Mouse (Mus musculus): ENCODE measurements around the gene Pkp2. TPM values are rescaled to one million over a fixed set of nuclear protein-coding genes. Genes with fewer than 3 reads are reported as not detected.
A peak's percentile ranks its signal among the peaks of the same experiment; 100 is the strongest.
"Not testable (repeated sequence)": the region's sequence is repeated elsewhere in the genome, so short reads cannot be mapped to it uniquely, and the experiment has no call there.

Pkp2 gene
- total RNA-seq (2014; fragmentation: Nextera tagmentation) (1.2 TPM in 1 of 2 replicates, not detected in the other), total RNA-seq (2017) (1.1 TPM in 1 of 2 replicates, not detected in the other)

DNA sequence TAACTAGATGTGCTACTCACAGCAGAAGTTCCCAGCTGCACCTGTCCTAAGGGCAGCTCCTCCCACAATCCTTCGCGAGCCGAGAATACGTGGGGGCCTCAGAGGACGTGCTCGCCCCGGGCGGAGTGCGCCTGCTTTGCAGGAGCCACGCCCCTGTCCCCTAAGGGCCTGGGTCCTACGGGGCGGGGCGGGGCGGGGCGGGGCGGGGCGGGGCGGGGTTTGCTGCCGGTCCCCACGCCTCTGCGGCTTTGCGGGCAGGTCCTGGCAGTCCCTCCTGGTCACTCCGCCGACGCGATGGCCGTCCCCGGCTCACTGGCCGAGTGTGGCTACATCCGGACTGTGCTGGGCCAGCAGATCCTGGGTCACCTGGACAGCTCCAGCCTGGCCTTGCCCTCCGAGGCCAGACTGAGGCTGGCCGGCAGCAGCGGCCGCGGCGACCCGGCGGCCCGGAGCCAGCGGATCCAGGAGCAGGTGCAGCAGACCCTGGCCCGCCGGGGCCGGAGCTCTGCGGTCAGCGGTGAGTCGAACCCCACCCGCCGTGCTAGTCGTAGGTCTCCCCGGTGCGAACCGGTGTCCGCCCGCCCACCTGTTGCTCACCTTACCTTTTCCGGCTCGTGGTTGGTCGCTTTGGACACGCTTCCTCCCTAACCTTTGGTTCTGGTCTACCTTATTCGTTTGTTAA lies at the start of gene Pkp2:
Pkp2 (plus strand) TSS at position 240 of the 682 bp plus-strand sequence.
- peak; percentile 90 for ATAC-seq (replicated peaks; ENCODE audit: low FRiP score, low TSS enrichment, poor library complexity, severe bottlenecking)

DNA sequence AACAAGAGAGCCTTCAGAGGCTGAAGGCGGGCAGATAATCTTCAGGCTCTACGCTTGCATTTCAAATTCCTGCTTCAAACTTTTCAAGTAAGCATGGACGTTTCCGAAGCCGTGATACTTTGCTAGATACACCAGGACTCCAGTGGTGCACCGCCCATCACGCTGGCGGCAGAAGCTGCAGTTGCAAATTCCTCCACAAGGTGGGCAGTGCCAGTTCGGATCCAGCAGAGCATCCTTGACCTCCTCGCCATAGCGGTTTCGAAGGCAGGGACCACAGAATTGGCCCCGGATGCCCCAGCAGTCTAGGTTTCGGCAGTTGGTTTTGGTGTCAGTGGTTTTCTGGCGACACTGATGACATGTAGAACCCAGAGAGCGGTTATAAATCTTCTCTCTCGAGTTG lies 15.7 kb upstream of the Pkp2 start:
- ATAC-seq (replicated peaks; ENCODE audit: low FRiP score, low TSS enrichment, poor library complexity, severe bottlenecking), result peak; percentile 55; the same call in 1 of the 2 replicates

DNA sequence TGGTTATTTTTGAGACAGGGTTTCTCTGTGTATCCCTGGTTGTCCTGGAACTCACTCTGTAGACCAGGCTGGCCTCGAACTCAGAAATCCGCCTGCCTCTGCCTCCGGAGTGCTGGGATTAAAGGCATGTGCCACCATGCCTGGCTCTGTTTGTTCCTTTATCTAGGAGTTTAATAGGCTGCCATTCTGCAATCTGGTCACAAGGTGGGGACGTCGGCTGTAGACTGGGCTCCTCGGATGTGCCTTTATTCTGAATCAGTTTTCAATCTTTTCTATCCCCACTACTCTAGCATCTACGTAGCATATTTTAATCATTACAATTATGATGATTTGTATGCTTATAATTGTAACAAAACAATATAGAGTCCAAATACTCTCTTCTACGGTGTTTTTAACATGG lies 11.1 kb upstream of the Pkp2 start:
- peak; percentile 96 for ATAC-seq (replicated peaks; ENCODE audit: low FRiP score, low TSS enrichment, poor library complexity, severe bottlenecking)

DNA sequence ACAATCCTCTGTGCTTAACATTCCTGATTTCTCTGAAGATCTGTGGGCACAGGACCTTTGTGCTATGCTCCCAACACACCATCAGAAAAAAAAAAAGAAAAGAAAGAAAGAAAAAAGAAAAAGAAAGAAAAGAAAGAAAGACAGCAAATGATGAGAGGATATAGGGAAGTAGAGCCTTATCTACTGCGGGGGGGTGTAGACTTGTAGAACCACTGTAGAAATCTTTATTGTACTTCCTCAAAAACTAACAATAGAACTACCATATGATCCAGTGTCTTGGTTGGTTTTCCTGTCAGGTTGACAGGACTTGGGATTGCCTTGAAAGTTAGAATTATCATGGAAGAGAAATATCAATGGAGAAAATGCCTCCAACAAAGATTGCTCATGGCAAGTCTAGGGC lies 8.5 kb upstream of the Pkp2 start:
- ATAC-seq (replicated peaks; ENCODE audit: low FRiP score, low TSS enrichment, poor library complexity, severe bottlenecking), result no peak

DNA sequence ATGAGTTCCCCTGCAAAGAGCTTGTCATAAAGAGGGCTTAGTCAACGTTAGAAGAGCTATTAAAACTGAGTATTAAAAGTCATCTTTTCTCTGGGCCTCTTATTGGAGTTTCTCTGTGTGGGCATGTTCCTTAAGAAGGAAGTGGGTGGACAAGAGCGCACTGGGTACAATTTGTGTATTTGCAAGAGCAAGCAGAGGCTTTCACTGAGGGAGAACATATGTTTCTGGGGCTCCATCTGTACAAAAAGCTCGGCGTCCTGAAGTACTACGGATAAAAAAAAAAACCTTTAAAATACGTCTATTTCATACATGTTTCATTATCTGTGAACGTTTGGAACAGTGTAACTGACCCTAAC lies 417 bp upstream of the Pkp2 start:
- no peak for ATAC-seq (replicated peaks; ENCODE audit: low FRiP score, low TSS enrichment, poor library complexity, severe bottlenecking)

DNA sequence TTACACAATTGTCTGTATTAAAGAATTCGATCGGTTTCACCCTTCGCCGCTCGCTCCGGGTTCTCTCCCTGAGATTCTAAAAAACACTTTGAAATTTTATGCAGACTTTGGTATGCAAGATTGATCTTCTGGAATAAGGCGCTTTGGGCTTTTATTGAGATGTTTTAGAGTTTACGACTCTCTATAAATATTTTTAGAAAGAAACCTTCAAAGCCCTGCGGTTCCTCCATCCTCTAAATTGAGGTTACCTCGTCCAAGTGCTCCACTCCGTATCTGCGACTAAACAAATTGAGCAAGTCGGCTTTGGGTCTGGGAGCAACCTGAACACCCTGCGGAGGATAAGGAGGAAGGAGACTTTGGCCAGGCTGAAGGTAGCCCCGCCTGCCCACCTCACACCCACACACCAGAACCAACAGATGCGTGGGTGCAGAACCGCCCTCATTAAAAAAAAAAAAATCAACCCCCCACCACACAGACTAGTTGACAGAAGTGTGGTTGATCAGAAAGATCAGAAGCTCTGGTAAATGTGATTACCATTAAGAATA lies 715 bp downstream of the Pkp2 start:
- ATAC-seq (replicated peaks; ENCODE audit: low FRiP score, low TSS enrichment, poor library complexity, severe bottlenecking), result peak; percentile 38; the same call in 1 of the 2 replicates

DNA sequence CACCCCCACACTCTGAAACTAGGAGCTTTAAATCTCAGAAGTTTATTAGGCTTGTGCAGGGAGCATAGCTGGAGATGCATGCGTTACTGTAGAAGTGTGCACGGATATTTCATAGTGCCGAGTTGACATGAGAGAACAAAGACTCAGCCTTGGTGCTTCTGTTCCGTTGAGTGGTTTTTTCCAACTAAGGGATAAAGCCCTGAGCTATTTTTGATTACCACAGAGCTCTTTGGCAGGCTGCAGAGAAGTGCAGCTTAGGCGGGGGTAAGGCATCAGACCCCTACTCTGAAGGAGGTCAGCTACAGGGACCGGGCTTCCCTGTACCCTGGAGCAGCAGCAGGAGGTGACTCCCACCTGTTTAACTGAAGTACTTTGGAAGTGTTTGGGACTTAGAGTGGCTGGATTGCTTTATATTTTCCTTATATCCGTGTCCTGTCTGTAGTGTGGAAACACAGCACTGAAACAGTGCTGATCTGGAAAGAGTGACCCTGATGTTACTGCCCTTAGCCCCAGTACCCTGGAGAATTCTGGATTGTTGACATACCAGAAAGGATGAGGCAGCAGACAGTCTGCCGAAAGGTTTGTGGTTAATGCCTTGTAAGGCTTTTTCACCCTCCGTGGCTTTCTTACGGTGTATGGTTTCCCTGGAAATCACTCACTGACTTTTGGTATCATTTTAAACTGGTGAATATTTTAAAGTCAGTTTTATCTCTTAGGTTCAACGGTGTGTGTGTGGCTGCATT lies 2.7 kb downstream of the Pkp2 start:
- no peak for ATAC-seq (replicated peaks; ENCODE audit: low FRiP score, low TSS enrichment, poor library complexity, severe bottlenecking)

DNA sequence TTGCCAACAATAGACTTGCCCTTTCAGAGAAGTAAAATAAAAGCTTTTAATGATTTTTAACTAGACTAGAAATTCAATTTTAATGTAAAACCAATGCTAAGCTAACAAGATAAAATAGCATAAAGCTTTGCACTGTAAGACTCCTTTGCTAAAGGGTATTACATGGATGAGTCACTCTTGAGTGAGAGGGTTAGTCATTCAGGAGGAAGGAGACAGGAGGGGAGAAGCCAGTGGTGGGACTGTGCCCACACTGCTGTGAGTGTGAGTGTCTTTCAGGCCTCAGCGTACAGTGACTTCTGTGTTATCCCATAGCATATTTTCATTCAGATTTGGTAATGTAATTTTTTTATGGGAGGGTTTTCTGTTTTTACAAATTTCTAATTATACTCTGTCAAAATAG lies 3.8 kb downstream of the Pkp2 start:
- ATAC-seq (replicated peaks; ENCODE audit: low FRiP score, low TSS enrichment, poor library complexity, severe bottlenecking), result no peak

DNA sequence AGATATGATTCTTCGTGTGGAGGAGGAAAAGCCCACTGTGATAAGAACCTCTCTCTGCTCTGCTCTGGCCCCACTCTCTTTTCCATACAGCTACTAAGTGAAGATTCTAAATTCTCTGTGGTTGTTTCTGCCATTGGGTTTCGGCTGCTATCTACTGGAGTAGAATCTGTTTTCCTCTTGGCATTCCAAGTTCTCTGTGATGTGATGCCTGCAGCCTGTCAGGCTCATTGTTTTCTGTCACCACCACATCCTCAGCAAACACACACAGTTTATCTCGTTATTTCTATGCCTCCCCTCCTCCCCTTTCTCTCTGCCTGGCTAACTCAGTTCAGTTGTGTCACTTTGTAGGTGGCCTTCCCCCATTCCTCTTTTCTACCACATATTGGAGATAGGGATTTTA lies 6.7 kb downstream of the Pkp2 start:
- ATAC-seq (replicated peaks; ENCODE audit: low FRiP score, low TSS enrichment, poor library complexity, severe bottlenecking), result no peak

DNA sequence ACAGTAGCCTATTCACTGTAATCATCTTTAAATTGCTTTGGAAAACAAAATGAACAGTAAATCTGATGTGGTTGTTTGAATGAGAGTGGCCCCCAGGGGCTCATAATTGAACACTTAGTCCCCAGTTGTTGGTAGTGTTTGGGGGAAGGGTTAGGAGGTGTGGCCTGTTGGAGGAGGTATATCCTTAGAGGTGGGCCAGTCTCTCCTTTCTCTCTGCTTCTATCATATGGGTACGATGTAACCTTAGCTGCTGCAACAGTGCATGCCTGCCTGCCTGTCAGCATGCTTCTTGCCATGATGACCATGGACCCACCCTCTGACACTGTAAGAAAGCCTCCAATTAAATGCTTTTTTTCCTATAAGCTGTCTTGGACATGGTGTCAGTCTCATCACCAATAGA lies 9.5 kb downstream of the Pkp2 start:
- no peak for ATAC-seq (replicated peaks; ENCODE audit: low FRiP score, low TSS enrichment, poor library complexity, severe bottlenecking)

DNA sequence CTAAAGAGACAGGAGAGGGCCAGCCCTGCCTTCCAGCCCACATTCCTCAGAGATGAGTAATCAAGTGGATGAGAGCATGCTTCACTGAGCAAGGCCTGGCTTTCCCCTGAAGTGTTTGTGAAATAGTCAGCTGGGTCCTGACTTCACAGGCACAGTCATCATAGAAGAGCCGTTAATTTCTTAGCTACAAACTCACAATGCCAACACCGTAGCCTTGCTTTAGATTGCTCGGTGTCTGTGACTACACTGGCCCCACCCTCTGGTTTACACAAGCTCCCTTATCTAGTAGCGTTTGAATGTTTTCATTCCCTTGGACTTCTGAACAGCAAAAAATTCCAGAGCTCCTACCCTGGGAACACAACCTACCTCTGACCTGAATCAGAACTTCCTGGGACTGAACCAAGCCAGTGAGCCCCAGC lies 11.4 kb downstream of the Pkp2 start:
- no peak for ATAC-seq (replicated peaks; ENCODE audit: low FRiP score, low TSS enrichment, poor library complexity, severe bottlenecking)

DNA sequence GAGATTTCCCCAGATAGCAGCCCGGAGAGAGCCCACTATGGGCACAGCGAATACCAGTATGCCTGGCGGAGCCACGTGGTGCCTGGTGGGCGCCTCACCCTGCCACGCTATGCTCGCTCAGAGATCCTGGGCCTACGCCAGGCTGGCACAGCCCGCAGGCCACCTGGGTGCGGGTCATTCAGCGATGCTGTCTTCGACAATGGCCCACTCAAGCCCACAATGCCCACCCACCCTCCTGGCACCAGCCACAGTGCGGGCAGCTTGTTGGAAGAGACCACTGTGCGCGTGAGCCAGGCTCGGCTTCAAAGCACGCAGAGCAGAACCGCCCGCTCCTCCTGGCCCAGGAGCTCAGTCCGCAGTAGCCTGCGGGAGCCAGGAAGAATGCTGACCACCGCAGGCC lies 12.7 kb downstream of the Pkp2 start:
- no peak for ATAC-seq (replicated peaks; ENCODE audit: low FRiP score, low TSS enrichment, poor library complexity, severe bottlenecking)

DNA sequence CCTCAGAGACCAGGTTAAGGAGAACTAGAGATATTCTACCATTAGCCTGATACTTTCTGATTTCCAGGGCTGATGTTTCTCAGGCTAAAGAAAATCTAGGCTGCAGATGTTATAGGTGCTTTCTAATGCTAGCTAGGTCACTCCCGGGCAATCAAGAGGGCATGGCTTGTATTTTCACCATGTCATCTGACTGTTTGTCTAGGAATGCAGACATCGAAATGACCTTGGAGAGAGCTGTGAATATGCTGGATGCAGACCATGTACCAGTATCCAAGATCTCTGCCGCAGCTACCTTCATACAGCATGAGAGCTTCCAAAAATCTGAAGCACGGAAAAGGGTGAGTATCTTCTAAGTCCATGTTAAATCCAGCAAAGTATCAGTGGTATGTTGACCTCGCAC lies 17.3 kb downstream of the Pkp2 start:
- no peak for ATAC-seq (replicated peaks; ENCODE audit: low FRiP score, low TSS enrichment, poor library complexity, severe bottlenecking)

DNA sequence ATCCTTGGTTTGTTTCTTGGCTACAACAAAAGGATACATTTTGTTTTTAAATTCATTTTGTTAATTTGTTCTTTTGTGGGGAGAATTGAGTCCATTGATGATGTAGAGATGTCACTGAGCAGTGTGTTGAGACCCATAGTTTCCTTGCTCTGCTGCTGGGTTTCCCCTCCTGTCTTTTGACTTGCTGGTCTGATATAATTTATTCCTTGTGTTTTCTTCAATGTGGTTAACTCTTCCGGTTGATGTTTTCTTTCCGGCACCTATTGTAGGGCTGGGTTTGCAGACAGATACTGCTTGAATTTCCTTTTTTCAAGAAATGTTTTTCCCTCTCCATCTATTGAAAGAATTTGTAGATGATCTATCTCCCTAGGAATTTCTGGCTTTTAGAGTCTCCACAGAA lies 20.8 kb downstream of the Pkp2 start:
- no peak for ATAC-seq (replicated peaks; ENCODE audit: low FRiP score, low TSS enrichment, poor library complexity, severe bottlenecking)

DNA sequence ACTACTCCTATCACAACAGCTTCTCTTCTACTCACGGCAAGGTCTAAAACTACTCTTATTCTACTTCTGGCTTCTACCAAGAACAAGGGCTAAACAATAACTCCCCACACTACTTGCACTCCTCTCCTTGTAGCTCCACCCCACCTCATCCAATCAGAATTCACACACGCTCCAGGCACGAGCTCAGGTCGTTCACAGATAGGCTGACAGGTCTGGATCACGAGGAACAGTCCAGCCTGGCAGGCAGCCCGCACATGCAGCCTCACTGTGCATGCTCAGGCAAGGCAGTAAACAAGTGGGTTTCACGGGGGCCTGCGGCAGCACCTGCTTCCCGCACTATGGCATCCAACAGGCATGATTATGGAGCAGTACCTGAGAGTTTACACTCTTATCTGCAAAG lies 23.6 kb downstream of the Pkp2 start:
- ATAC-seq (replicated peaks; ENCODE audit: low FRiP score, low TSS enrichment, poor library complexity, severe bottlenecking), result not testable (repeated sequence)

DNA sequence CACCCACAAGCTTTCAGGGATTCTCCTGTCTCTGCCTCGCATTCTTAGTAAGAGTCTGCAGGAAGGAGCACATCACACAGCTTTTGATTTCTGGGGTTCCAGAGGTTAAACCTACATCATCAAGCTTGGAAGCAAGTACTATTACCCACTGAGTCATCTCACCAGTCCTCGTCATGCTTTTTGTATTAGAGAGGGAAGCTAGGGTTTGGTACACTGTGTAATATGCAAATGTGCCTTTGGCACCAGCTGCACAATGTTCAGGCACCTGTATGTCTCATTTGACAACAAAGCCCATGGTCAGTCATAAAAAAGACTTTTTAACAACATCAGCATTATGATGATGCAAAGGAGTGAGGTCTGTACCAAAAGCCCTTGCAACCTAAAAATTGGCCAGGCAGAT lies 25.2 kb downstream of the Pkp2 start:
- ATAC-seq (replicated peaks; ENCODE audit: low FRiP score, low TSS enrichment, poor library complexity, severe bottlenecking), result no peak

DNA sequence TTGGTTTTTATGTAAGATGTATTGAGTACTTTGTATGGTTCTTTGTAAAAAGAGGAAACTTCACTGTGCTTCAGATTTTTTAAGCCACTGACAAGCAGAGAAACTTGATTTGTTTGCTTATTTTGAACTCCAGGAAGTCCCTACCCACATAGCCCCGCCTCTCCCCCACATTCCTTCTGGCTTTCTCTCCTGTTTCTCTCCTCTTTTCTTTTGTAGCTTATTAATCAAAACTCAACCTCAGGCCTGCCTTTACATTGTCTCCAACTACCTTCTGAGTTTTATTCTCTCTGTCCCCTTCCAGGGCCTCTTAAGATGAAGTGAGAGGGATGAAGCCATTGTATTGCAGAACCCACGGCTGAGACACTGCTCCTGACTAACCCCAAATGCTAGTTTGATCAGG lies 31.6 kb downstream of the Pkp2 start:
- ATAC-seq (replicated peaks; ENCODE audit: low FRiP score, low TSS enrichment, poor library complexity, severe bottlenecking), result no peak

DNA sequence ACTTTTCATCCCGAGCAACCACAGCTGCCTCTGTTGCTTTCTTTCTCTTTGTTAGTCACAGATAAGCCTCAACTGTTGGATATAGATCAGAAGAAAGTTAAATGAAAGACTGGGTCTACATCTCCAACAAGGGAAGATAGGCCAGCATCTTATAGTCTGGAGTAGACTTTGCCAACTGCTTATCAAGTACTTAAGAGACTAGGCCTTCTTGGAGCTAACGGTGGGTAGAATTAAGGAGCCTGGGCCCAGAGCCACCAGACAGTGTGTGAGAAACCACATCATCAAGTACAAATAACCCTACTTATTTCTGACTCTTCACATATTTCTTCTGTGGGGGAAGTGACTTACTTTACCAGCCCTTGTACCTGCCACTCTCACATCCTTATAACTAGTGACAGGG lies 37.4 kb downstream of the Pkp2 start:
- peak; percentile 87 for ATAC-seq (replicated peaks; ENCODE audit: low FRiP score, low TSS enrichment, poor library complexity, severe bottlenecking)

DNA sequence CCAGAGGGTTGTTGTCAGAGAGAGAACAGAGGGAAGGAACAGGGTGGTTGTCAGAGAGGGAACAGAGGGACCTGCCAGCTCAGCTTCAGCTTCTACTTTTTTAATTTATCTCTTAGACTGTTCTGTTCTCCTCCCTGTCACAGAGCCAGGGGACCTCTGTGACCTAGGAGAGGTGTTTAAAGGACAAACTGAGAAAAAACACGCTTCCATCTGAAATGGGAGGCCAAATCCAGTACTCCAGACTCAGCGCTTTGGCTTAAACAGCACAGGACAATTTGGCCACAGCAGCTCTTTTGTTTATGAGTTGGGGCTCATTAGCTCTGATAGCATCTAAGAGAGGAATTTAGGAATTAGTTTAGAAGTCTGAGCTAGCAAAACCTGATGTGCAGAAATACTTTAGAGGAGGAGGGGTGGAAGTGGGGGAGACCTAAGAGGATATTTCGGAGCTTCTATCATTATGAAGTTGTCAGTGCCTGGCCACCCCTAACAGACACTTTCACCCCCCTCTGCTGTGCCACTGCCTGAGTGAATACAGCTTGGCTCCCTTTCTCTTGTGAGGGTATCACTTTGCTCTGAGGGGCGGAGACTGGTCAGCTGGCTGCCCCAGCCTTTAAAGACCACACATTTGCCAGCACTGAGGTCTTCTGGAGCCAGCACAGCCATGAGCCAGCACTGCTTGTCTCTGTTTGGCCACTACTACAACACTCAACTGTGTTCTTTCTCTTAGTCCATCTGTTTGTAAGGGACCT lies 40.4 kb downstream of the Pkp2 start:
- no peak for ATAC-seq (replicated peaks; ENCODE audit: low FRiP score, low TSS enrichment, poor library complexity, severe bottlenecking)

DNA sequence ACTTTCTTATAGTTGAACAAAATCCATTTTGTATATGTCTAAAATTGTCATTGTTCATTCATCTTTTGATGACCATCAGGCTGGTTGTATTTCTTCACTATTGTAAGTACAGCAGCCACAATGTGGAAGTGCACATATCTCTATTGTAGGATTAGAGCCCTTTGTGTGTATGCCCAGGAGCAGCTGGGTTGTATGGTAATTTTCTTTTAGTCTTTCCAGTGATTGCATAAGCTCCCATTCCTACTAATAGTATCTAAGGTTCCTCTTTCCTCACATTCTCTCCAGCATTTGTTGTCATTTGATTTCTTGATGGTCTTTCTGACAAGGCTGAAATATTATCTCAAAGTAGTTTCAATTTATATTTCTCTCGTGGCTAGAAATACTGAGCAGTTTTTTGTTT lies 42.1 kb downstream of the Pkp2 start:
- ATAC-seq (replicated peaks; ENCODE audit: low FRiP score, low TSS enrichment, poor library complexity, severe bottlenecking), result no peak
